Mouse (Mus musculus): Measurements from ENCODE around the gene Zfp319.
"Not testable (repeated sequence)": the region's sequence is repeated elsewhere in the genome, so short reads cannot be mapped to it uniquely, and the experiment has no call there.

Zfp319 gene

GRCm38 (mm10) chr8:95331720-95332436, at the start of gene Zfp319, which contains the start of gene Usb1:
Gene Zfp319 (minus strand): TSS chr8:95331950.
Gene Usb1 (plus strand): TSS chr8:95332284.
- DNase-seq (ENCODE audit: low spot score): peak; percentile 86

- no peak for DNase-seq (ENCODE audit: low spot score)
Measured at GRCm38 (mm10) chr8:95380953-95381352, 49.2 kb upstream of the Zfp319 start.

DNA sequence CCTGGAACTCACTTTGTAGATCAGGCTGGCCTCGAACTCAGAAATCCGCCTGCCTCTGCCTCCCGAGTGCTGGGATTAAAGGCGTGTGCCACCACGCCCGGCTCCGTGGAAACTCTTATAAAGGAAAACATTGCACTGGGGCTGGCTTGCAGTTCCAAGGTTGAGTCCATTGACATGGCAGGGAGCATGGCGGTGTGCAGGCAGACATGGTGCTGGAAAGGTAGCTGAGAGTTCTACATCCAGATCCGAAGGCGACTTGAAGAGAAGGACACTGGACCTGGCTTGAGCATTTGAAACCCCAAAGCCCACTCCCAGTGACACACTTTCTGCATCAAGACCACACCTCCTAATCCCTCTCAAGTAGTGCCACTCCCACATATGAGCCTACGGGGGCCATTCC, 47.2 kb upstream of the Zfp319 start:
- DNase-seq (ENCODE audit: low spot score): not testable (repeated sequence)

DNA sequence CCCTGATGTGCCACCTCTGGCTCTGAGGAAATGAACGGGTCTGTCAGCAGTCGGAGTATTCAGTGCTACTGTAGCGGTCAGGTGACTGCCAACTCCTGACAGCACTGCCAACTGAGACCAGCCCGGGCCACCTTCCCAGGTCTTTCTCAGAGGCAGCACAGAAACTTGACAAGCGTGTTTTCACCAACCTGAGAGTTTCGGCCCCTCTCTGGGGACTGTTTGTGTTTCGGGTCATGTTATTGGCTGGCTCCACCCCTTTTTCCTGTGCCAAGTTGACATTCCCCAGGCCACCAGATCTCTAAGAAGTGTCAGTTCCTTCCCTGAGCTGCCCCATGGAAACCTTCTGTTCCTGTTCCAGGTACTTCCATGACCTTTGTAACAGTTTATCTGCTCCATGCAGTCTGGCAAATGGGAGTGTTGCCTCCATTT, 46.1 kb upstream of the Zfp319 start:
- DNase-seq (ENCODE audit: low spot score): no peak

GRCm38 (mm10) chr8:95377101-95377500, 45.4 kb upstream of the Zfp319 start:
- DNase-seq (ENCODE audit: low spot score): no peak

- DNase-seq (ENCODE audit: low spot score): no peak
Measured at GRCm38 (mm10) chr8:95376309-95376999, 44.7 kb upstream of the Zfp319 start.

DNA sequence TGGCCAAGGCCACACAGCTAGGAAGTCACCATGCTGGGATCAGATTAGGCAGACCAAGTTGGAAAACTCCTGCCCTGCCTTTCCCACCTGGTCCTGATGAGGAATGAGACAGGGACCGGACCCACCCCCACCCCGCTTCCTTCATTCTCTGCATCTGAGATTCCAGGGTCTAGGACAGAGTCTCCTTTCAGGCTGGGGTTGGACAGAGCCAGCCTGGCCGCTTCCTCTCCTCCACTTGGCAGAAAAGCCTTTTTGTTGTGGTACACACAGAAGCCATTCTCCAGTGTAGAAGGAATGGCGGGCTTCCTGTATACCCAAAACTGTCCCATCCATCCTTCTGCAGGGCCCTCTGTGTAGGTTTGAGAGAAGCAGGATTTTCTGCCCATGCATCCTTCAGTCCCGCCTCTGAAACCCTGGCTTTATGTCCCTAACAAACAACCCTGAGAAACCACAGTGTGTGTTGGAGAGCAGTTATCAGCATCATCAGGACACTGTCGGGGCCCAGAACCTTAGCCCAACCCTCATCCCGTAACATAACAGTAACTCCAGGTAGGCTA, 43.7 kb upstream of the Zfp319 start:
- no peak for DNase-seq (ENCODE audit: low spot score)

GRCm38 (mm10) chr8:95374429-95374828, 42.7 kb upstream of the Zfp319 start:
- DNase-seq (ENCODE audit: low spot score): no peak

GRCm38 (mm10) chr8:95373389-95374002, 41.7 kb upstream of the Zfp319 start:
- no peak for DNase-seq (ENCODE audit: low spot score)

DNA sequence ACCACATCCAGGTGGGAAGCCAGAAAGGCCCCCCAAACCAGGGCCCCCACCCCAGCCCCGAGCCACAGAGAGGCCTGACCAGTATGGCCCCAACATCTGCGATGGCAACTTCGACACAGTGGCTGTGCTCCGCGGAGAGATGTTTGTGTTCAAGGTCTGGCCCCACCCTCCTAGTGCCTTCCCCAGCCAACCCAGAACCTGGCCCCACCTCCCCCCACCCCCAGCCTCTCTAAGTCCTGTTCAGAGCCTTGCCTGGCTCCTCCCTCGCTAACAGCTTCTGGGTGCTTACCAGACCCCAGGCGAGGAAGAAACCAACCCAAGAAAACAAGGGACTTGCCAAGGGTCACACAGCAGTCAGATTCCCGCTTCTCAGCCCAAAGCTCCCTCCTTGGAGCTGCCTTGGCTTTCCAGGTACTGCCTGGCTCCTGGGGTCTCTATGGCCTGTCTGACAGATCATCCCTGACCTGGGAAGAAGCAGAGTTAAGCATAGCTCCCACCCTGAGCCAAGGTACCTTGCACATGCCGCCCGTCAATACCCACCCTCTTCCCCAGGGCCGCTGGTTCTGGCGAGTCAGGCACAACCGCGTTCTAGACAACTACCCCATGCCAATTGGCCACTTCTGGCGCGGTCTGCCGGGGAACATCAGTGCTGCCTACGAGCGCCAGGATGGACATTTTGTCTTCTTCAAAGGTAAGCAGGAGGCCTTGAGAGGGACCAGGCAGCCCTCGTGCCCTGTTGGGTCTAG, 38.0 kb upstream of the Zfp319 start:
- DNase-seq (ENCODE audit: low spot score): no peak

DNA sequence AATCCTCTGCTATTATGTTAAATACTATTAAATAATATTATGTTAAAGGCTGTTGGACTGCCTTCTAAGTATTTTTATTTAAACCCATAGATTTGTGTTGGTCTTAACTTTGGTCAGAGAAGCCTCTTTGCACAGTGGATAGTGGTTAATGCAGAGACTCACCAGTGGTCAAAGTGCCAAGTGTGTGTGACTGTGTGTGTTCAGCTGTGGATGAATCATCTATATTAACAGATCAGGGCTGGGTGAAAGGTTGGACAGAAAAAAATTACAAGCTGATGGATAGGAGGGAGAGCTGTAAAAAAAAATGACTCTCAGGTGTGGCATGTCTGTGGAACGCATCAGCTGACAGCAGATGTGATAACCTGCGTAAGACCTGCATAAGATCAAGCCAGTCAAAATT, 32.1 kb upstream of the Zfp319 start:
- no peak for DNase-seq (ENCODE audit: low spot score)

- DNase-seq (ENCODE audit: low spot score): no peak
Measured at GRCm38 (mm10) chr8:95362272-95362671, 30.5 kb upstream of the Zfp319 start.

DNA sequence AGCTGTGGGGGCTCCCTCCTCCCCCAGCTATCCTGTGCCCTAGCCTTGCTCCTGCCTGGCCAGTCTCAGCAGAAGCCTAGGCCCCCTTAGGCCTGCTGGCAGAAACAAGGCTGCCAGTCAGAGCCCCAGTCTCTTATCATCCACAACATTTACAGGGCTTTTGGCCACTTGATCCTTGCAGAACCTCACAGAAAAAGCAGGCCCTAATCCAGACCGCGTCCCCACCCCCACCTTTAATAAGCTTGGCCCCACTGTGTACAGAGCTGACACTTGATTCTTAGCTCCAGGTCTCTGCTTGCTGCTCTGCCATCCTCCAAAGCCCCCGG, 29.2 kb upstream of the Zfp319 start:
- no peak for DNase-seq (ENCODE audit: low spot score)

DNA sequence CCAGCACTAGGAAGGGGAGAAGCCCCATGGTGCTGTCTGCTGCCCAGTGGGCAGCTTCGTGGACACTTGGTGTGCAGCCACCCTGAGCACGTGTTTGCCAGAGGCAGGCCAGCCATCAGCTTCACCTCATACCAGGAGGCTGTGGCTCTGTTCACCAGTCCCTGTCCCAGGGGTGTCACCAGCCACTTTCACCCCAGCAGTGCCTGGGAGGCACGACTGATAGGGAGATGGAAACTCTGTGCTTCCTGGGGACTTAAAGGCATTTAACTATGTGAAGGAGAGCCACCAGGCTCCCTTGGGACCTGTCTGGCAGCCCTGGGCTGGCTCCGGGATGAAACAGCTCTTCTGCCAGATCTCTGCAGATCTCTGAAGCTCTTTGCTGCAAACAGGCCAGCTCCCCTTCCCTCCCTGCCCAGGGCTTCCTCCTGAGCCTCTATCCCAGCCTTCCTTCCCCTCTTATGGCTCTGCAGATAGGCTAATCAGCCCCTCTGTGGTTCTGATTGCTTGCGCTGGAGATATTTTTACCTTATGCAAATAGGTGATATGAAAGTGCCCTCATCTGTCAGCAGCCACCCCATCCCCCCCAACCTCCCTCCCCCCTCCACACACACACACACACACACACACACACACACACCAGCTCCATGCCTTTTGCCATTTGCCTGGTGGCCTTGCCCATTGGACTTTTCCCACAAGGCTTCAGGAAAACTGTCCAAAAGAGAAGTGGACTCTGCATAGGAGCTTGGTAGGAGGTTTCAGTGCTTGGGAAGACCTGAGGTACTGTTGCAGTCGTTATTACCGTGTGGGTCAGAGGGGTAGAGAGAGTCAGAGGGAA, 28.6 kb upstream of the Zfp319 start:
- no peak for DNase-seq (ENCODE audit: low spot score)

DNA sequence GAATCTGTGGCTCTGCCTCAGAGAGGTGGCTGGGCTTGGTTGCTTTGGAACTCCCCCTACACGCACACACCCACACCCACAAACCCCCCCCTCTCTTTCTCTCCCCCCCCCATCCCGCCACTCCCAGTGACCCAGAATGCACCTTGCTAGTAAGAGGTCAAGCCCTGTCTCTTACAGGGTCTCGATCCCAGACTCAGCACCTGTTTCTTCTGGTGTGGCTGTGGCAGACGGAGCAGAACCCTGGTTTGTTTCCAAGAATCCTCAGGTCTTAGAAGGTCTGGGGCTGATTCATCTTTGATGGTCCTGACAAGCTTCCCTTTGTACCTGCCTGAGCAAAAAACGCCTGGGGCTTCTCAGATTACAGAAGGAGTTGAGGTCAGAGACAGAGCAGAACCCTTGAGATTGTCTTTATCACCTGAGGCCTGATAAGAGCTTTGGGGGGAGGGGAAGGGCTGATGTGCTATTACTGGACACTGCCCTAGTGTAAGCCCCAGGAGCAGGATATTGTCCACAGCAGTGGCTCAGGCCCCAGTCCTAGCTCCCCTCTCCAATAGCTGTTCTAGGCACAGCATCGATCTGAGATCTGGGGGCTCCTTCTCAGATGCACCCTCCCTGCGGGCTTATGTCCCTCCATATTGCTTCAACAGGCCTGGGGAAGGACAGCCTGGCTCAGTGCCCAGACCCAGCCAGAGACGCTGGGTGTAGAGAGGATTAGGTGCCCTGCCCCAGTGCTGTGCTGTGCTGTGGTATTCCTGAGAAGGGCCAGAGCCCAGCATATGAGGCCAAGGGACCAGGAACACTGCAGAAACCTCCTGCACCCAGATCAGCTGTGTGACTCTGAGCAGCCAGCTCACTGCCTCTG, 27.0 kb upstream of the Zfp319 start:
- no peak for DNase-seq (ENCODE audit: low spot score)

GRCm38 (mm10) chr8:95354606-95355005, 22.9 kb upstream of the Zfp319 start:
- DNase-seq (ENCODE audit: low spot score): no peak

- no peak for DNase-seq (ENCODE audit: low spot score)
Measured at GRCm38 (mm10) chr8:95352871-95353866, 21.4 kb upstream of the Zfp319 start.

GRCm38 (mm10) chr8:95352151-95352870, 20.6 kb upstream of the Zfp319 start, which contains the start of gene Mmp15:
Gene Mmp15 (plus strand): TSS chr8:95352268.
- DNase-seq (ENCODE audit: low spot score): no peak

Data from c-Kit-positive CD71-positive TER-119-positive erythroid progenitor cells, embryonic 14.5 days (primary cell).